Mouse (Mus musculus) T-helper 2 cell (primary cell): ENCODE results near the gene Mus81.

Experiments
- in situ Hi-C: fragments of 300-600 bp; cut with MboI, MseI; formaldehyde crosslinking; loops from one replicate; pipeline ENCODE4 v1.15.1; 2025; ENCODE audit warnings: high pct_unique_total_duplicates

Gene Mus81

DNA sequence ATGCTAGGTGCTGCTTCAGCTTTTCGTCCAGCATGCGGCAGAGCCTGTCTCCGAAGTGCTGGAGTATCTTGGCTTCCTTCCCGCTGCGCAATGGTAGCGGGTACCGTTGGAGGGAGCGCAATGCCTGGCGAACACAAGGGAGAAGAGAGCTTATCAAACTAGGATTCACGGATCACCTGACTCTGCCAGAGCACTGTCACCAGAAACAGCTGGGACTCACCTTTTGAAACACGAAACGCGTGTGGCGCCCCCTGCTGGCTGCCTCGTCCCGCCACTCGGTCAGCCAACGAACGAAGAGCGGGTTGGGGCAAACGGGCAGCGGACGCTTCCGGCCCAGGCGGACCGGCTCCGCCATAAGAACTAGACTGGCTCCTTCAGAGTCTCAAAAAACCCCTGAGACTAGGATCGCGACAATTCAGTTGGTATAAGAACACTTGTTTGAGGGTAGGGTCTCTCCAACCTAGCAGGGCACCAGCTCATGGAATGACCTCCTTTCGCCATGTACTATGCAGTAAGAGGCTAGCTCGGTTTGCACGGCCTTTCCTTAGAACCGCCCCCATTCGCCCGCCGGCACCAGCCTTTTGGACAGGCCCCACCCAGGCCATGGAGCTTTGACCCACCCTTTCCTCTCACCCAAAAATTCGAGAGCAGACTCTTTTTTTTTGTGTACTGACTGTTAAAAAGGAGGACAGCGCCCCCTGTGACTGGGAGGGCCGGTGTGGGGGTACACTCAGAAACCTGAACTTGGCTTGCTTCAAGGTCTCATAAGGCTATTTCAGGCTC lies at the start of gene Mus81:
Mus81 (minus strand) TSS at position 635 of the 783 bp plus-strand sequence.
- in situ Hi-C loops: no loop called here

DNA sequence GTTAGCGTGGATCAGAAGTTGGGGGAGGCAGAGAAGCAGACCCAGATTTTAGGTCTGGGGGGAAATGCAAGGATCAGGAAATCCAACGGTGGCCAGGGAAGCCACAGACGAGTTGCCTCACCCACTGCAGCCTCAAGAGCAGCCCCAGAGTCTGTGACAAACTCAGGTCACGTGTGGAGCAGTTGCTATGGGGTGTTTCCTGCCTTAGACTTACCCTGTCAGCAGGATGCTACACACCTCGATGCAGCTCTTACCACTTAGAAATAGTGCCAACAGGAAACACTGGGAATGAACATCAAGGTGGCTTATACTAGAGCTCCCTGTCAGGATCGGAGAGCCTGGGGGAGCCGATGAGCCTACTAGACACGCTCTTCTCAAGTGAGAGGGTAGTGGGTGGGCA lies 44.3 kb upstream of the Mus81 start:
- in situ Hi-C loops: loop anchor here (5.0 kb wide), 1 partner anchor 35 kb away; the partner anchor contains the start of gene Ap5b1

DNA sequence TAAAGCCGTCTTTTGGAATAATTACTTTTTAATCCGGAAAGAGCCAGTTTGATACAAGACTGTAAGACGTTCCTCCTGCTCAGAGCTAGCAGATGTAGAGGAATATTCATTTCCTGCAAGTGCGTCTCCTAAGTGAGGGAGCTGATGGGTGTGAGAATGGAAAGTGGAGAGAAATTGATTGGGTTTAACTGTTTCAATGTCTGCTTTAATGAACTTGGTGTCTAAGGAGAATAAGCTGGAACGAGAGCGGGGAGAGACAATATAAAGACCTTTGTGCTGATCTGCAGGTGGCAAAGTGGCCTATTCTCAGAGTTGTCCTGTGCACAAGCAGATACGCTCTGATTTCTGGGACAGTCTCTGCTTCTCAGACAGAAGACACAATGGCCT lies 41.9 kb upstream of the Mus81 start:
- in situ Hi-C loops: loop anchor here (5.0 kb wide), 1 partner anchor 37 kb away; the partner anchor contains the start of gene Ap5b1

DNA sequence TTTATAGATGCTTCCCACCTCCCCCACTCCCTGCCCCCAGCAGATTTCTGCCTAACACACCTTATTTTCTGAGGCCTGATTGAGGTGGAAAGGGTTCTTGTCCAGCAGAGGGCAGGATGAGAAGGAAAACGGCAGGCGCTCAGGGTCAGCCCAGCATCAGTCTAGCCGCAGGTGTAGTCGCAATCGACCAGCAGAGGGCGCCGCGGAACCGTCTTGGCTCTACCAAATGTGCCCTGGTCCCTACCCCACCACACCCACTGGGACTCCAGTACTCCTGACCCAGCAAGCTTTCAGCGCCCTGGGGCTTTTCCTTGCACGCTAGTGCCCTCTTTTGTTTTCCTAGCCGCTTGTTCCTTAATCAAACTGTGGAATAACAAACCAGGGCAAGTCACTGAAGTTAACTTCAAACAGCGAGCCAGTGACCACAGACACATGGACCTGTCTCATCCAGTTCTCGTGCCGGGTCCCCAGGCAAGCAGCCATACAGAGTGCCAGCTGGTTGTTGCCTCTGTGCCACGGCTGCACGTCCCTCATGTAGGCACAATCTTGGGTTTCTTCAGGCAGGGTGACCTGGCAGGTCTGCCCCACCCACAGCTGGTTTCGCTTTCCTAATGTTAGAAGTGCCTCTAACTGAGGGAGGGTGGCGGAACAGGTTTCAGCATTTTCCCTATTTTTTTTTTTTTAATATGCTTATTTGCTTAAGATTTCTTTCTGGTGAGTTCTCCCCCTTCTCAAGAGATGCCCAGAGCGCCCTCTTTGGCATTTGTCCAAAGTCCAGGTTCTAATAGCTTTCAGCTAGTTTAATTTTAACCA lies 41.3 kb upstream of the Mus81 start:
- in situ Hi-C loops: loop anchor here (5.0 kb wide), 1 partner anchor 38 kb away; the partner anchor contains the start of gene Ap5b1

DNA sequence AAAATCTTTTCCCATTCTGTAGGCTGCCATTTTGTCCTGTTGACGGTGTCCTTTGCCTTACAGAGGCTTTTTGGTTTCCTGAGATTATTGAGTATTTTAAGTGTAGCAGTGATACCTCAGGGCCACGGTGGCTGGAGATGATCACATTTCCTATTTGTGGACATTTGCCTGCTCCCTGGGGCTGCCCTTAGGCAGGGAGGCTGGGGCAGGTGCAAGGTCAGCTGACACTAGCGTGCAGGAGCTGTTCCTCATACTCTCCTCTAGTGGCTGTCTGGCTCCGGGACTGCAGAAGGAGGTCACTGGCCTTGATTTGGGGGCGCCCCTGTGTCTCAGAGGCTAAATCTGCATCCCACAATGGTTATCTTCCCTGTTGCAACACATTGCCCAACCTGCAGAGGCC lies 37.0 kb upstream of the Mus81 start:
- in situ Hi-C loops: no loop called here

DNA sequence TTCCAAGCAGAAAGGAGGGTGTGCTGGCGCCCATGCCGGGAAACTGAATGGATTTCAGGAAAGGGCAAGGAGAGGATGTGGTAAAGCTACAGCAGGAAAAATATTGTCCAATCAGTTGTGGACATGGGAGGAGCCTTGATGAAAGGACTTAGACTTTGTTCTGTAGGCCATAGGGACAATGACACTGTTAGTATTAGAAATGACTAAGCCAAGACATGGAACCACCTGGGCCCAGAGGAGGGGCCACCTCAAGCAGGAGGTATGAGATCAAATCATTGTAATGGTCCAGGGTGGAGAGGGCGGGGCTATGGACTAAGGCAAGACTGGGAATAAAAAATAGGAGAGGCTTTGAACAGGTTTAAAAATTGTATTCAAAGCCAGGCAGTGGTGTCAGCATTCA lies 30.5 kb upstream of the Mus81 start:
- in situ Hi-C loops: no loop called here

DNA sequence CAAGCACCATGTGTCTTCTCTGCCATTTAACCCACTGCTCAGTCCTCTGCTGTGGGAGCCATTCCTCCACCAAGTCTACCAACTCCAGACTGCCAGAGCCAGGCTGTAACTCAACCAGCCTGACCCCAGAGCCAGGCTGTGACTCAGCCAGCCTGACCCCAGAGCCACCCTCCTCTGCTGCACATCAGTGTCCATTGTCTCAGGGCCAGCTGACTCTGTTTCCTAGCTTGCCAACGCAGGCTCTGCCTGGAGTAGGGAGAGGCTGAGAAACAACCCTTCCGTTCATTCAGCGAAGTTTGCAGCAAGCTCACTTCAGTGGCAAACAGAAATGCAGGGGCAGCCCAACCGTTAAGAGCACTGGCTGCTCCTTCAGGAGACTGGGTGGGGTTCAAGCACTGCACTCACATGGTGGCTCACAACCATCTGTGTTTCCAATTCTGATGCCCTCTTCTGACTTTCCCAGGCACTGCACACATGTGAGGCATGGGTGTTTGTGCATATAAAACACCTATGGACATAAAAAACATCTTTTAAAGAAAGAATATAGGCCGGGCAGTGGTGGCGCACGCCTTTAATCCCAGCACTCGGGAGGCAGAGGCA lies 28.8 kb upstream of the Mus81 start:
- in situ Hi-C loops: no loop called here

DNA sequence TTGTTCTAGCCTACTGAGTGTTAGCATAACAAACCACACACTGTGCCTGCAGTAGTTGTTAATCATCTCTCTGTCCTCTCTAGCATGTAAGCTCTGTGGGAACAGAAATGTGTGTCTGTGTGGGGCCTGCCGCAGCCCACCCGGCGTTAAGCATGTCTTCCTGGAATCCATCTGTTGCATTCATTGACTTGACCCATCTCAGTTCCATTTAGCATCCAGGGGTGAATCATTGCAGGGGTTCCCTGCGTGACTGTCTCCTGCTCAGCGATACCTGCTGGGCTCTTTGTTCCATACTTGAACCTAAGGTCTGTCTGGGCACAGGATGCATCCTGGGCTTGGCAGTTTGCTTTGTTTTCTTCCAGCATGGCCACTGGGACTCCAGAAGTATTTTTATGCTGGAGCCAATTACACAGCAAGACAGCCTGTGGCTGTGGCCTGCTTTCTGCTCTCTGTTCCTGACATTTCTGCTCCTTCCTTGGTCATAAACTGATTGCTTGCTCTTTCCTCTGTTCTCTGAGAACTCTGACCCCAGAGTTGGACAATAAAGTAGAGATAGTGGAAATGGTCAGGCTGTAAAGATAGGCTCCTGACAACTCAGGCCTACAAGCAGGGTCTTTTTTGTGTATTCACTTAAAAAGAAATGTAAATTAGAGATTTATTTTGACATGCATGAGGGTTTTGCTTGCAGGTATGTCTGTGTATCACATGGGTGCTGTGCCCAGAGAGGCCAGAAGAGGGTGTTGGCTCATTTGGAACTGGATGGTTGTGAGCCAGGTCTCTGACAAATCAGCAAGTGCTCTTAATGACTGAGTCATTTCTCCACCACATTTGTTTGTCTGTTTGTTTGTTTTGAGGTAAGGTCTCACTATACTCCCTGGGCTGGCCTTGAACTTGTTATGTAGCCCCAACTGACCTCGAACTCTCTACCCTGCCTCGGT lies 27.9 kb upstream of the Mus81 start:
- in situ Hi-C loops: no loop called here

DNA sequence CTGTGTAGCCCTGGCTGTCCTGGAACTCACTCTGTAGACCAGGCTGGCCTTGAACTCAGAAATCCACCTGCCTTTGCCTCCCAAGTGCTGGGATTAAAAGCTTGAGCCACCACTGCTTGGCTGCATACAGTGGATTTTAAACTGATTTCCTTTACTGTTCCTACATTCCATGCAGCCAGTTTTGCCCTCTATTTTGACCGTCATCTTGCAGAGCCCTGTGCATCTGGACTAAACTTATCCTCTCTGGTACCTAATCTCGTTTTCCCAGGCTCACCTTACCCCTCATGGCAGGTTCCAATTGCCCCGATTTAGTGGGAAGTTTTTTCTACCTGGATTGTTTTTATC lies 24.8 kb upstream of the Mus81 start:
- in situ Hi-C loops: no loop called here

DNA sequence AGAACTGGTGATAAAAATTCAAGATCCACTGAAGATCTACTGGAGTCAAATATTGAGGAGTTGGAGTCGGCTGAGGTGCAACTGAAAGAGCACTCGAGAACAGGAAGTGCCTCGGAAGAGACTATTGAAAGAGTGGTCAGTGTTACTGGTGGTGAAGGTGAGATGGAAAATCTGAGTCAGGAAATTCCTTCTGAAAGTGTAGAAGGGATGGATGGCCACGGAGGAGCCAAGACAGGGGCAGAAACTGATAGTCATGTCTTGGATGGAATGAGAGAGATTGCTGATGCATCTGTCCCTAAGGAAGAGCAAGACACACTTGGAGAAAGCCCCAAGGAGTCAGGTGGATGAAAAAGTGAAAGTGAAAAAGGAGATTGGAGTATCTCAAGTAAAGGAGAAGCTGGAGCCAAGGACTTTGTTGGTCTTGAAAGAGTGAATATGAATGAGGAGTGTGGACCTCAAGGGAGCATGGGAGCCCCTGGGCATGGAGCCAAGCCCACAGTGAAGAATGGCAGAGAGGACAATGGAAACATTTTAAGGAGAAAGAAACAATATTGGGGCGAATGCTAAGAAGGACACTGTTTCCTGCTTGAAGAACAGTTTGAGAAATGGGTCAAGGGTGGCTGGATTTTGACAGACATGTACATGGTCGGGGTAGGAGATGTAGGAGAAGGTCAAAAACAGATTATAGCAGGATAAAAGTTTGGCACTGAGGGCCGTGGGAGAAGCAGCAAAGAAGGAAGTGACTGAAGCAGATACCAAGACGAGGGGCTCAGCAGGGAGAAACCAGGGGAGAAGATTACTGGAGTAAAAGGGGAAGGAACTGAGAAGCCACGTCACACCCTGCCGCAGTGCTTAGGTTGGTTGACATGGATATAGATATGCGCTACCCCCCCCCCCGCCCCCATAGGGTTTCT lies 24.1 kb upstream of the Mus81 start:
- in situ Hi-C loops: no loop called here

DNA sequence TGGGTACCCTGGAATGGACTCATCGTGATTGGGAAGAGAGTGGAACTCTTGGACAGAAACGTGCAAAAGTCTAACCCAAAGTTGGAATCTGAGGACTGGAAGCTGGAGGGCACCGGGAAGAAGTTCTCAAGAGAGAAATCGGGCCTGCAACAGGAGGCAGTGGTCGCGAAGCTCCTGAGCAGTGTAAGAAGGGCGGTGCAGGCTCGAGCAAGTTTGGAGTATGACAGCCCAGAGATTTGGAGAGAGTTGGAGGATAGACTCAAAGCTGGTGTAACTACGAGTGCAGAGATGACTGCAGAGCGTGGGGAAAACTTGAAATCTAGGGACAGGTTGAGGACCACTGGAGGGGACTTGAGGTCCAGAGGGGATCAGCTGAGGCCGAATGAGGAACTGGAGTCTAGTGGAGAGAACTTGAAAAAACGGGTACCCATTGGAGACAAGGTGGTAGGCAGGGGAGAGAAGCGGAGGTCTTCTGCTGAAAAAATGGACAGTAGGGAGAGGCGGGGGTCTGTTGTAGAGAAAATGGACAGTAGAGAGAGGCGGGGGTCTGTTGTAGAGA lies 23.0 kb upstream of the Mus81 start:
- in situ Hi-C loops: no loop called here

DNA sequence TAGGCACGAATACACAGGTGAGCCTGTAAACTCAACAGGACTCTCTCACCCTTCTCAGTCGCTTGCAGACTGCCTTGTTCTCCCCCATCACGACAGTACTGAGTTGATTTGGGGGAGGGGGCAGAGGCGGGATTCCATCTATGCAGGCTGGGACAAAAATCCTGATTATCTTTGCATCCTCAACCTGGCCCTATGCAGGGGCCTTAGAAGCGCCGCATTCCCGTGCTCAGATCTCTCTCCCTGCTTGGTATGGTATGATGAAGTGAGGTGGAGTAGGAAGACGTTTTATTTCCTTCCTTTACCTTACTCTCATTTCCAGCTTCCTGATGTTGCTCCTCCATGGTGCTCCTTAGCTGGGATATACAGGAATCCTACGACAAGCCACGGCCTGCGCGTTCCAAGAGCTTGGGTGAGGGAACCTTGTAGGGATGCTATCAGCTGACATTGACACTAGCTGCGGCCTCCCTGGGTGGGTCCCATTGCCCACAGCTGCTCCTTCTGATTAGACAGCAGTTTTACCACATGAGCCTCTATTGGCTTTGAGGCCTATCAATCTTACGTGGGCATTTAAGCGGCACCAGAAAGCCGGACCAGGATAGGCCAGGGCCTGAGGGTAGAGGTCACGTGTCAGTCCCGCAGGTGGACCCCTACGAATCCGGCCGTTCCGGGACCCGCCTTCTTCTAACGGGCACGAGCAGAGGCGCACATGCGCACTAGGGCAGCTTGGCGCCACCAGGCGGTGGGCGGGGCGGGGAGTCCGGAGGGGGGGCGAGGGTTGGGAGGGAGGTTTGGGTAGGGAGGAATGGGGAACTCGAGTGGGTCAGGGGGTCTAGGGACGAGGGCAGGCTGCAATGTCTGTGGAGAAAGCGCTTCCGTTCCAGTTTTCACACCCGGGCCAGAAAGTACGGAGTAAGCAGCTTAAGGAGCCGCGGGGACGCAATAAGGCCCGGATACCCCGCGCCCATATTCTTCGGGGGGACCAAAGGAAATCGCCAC lies 22.1 kb upstream of the Mus81 start, which contains the start of gene Snx32:
Snx32 (minus strand) TSS at position 508 of the 996 bp plus-strand sequence.
- in situ Hi-C loops: no loop called here

DNA sequence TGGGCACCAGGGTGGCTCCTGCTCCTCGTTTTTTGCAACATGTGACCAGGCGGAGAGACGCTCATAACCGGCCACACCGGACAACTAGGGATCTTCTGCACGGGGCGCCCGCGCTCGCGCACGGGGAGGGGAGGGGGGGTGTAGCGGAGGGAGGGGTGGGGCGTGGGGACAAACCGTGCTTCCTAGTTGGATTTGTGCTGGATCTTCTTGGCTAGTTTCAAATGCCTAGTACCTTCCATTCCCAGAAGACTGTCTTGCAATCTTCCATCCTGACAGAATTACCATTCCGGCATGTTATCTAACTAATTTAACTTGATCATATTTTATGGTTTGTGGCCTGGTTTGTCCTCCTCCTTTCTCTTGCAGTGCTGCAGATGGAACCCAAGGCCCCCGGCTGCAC lies 15.5 kb upstream of the Mus81 start, which contains the start of gene 1700020D05Rik:
1700020D05Rik (minus strand) TSS at position 101 of the 400 bp plus-strand sequence.
- in situ Hi-C loops: no loop called here

DNA sequence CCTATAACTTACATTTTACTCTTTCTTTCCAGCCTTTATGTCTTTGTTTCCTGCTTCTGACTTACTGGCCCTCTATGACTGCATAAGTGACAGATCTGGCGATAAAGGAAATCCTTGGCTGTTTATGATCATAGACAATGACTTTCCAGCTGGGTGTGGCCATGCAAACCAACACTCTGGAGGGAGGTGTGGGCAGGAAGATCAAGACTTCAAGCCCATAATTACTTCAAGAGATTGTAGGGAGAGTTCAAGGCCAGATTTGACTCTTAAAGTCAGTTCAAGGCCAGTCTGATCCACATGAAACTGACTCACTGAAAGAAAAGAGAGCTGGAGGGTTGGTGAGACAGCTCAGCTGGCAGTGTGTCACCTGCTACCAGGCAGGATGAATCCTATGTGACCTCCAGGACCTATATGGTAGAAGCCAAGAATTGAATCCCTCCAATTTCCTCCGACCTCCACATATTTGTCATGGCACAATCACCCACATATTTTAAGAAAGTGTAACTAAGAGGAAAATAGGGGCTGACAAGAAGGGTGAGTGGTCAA lies 12.2 kb upstream of the Mus81 start:
- in situ Hi-C loops: no loop called here

DNA sequence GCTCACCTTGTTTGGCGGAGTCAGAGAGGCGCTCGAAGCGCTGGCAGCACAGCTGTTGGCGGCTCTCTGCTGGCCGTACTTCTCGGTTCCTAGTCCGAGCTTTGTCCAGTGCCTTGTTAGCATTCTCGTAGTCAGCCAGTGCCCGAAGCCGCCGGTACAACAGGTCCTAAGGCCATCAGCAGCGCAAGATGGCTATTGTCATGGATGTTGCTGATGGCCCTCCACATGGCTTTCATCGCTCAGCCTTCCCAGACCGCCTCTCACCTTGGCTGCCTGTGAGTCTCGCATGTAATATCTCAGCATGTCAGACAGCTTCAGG lies 7.8 kb upstream of the Mus81 start:
- in situ Hi-C loops: no loop called here

DNA sequence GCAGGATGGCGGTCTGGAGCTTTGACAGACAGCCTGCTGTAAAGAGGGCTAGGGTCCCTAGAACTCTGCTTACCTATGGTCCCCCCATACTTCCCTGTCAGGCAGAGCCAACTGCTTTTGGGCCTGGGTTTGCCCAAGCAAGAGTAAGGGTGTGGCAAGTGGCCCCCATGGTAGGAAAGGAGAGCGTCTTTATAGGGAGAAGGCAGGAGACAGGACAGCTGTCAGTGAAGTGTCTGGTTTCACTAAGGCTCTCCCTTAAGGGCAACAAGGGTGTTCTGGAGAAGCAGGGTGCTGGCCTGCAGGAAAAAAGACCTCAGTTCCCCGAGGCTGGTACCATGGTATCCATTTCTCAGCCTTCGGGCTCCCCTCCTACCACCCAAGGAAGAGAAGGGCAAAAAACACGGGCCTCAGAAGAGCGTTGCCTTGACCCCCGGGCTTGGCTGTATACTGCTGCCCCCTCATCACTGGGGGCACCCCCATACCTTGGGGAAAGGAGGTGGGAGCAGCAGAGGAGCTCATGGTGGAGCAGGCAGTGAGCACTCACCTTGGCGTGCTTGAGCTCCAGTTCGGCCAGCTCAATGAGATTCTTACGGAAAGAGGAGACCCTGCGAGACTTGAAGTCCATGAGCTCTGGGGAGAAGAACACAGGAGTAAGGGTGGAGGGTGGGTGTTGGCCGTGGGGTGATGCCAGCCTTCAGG lies 7.3 kb upstream of the Mus81 start:
- in situ Hi-C loops: no loop called here

DNA sequence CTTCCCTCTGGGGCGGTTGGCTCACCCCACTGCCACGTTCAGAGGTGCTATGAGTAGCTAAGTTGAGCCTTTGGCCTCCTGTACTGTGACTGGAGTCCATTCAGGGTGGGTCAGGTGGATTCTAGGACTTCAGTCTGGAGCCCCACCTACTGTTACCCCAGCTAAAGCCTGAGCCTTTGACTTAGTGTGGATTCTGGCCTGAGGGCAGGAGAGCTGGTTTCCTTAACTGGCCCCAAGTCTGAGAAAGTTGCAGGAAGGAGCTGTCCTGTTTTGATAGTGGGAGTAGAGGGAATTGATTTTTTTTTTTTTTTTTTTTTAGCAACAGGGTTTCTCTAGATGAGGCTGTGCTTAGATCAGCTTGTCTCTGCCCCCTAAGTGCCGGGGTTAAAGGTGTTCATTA lies 6.1 kb upstream of the Mus81 start:
- in situ Hi-C loops: loop anchor here (5.0 kb wide), 1 partner anchor 803 kb away; no protein-coding TSS in a partner anchor

DNA sequence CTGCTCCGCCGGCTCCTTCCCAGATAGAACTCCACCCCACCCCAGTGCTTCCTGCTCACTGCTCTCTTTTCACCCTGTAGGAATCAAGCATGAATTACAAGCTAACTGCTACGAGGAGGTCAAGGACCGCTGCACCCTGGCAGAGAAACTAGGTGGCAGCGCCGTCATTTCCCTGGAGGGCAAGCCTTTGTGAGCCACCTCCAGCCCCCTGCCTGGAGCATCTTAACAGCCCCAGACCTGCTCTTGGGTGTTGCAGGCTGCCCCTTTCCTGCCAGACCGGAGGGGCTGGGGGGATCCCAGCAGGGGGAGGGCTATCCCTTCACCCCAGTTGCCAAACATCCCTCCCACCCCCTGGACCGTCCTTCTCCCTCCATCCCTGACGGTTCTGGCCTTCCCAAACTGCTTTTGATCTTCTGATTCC lies 5.1 kb upstream of the Mus81 start:
- in situ Hi-C loops: loop anchor here (5.0 kb wide), 1 partner anchor 804 kb away; no protein-coding TSS in a partner anchor
